Mouse (Mus musculus): ENCODE results near the gene Fmo4. TPM values are rescaled to one million over a fixed set of nuclear protein-coding genes. Genes with fewer than 3 reads are reported as not detected.

Gene Fmo4
- 18.5 TPM for polyA plus RNA-seq (2014; fragmentation: Illumina TruSeq; extraction: RNeasy Lipid Tissue Mini Kit (QIAGEN cat#74804); ENCODE audit: low read depth, low replicate concordance)

GRCm38 (mm10) chr1:162813836-162814156 is at the start of gene Fmo4:
Fmo4 (minus strand) TSS chr1:162813972.

Other genes with a start within 250 kb of the Fmo4 start
- 192 TPM for gene Vamp4, start 243.5 kb downstream of the Fmo4 start, polyA plus RNA-seq (2014; fragmentation: Illumina TruSeq; extraction: RNeasy Lipid Tissue Mini Kit (QIAGEN cat#74804); ENCODE audit: low read depth, low replicate concordance)
- gene Myoc, start 174.8 kb downstream of the Fmo4 start, polyA plus RNA-seq (2014; fragmentation: Illumina TruSeq; extraction: RNeasy Lipid Tissue Mini Kit (QIAGEN cat#74804); ENCODE audit: low read depth, low replicate concordance) = 0.28 TPM
- not detected for gene Myocos, start 155.8 kb downstream of the Fmo4 start, polyA plus RNA-seq (2014; fragmentation: Illumina TruSeq; extraction: RNeasy Lipid Tissue Mini Kit (QIAGEN cat#74804); ENCODE audit: low read depth, low replicate concordance)
- gene Prrc2c, start 73.4 kb downstream of the Fmo4 start, polyA plus RNA-seq (2014; fragmentation: Illumina TruSeq; extraction: RNeasy Lipid Tissue Mini Kit (QIAGEN cat#74804); ENCODE audit: low read depth, low replicate concordance) = 81.9 TPM
- 36.3 TPM for gene Fmo1, start 52.6 kb upstream of the Fmo4 start, polyA plus RNA-seq (2014; fragmentation: Illumina TruSeq; extraction: RNeasy Lipid Tissue Mini Kit (QIAGEN cat#74804); ENCODE audit: low read depth, low replicate concordance)
- 102 TPM for gene Fmo2, start 84.8 kb upstream of the Fmo4 start, polyA plus RNA-seq (2014; fragmentation: Illumina TruSeq; extraction: RNeasy Lipid Tissue Mini Kit (QIAGEN cat#74804); ENCODE audit: low read depth, low replicate concordance)
- gene Fmo6, start 123.5 kb upstream of the Fmo4 start, polyA plus RNA-seq (2014; fragmentation: Illumina TruSeq; extraction: RNeasy Lipid Tissue Mini Kit (QIAGEN cat#74804); ENCODE audit: low read depth, low replicate concordance) = not detected
- not detected for gene Fmo3, start 170.6 kb upstream of the Fmo4 start, polyA plus RNA-seq (2014; fragmentation: Illumina TruSeq; extraction: RNeasy Lipid Tissue Mini Kit (QIAGEN cat#74804); ENCODE audit: low read depth, low replicate concordance)

All from sigmoid colon, adult 10 weeks (tissue).